Mouse (Mus musculus) midbrain, postnatal 0 days (tissue): ENCODE data around the gene Cyp4a32. TPM values are rescaled to one million over a fixed set of nuclear protein-coding genes. Genes with fewer than 3 reads are reported as not detected.
"Not testable (repeated sequence)": the region's sequence is repeated elsewhere in the genome, so short reads cannot be mapped to it uniquely, and the experiment has no call there.

Source experiments
- ATAC-seq: fragments of 200-750 bp; cut with Nextera tagmentation; 2 replicates; pipeline ENCODE4 v1.8.0; 2017; ENCODE audit warnings: moderate number of reproducible peaks, mild to moderate bottlenecking, moderate TSS enrichment, moderate library complexity; ENCODE audit not compliant: low FRiP score
- DNase-seq: peaks from one replicate; pipeline ENCODE4 v3.0.0-alpha.2; 2015; ENCODE audit warnings: low spot score
- H3K27ac ChIP-seq: fragments of 300-500 bp; sonication (generic); 2 replicates; pipeline ENCODE4 v1.5.1; 2014; ENCODE audit warnings: low read depth, mild to moderate bottlenecking, low read length, mixed read lengths
- H3K27me3 ChIP-seq: fragments of 300-500 bp; sonication (generic); 2 replicates; pipeline ENCODE4 v1.6.1; 2014; ENCODE audit warnings: low read length, control low read depth, mixed read lengths; ENCODE audit not compliant: insufficient read depth
- H3K36me3 ChIP-seq: fragments of 300-500 bp; sonication (generic); 2 replicates; pipeline ENCODE4 v1.6.1; 2014; ENCODE audit warnings: low read length, control low read depth, mixed read lengths; ENCODE audit not compliant: insufficient read depth
- H3K4me1 ChIP-seq: fragments of 300-500 bp; sonication (generic); 2 replicates; pipeline ENCODE4 v1.6.1; 2014; ENCODE audit warnings: mild to moderate bottlenecking, control low read depth, antibody characterized with exemption, low read length, mixed read lengths; ENCODE audit not compliant: insufficient read depth
- H3K4me2 ChIP-seq: fragments of 300-500 bp; sonication (generic); 2 replicates; pipeline ENCODE4 v1.6.1; 2014; ENCODE audit warnings: low read depth, mild to moderate bottlenecking, low read length, mixed read lengths; ENCODE audit not compliant: poor library complexity, severe bottlenecking
- H3K4me3 ChIP-seq: fragments of 300-500 bp; sonication (generic); 2 replicates; pipeline ENCODE4 v1.5.1; 2014; ENCODE audit warnings: low read depth, mild to moderate bottlenecking, low read length, moderate library complexity
- H3K9ac ChIP-seq: fragments of 300-500 bp; sonication (generic); replicated peaks from 2 replicates; pipeline ENCODE4 v1.6.1; 2014; ENCODE audit warnings: mild to moderate bottlenecking, low read length, moderate library complexity, mixed read lengths; ENCODE audit not compliant: poor library complexity, severe bottlenecking
- H3K9me3 ChIP-seq: fragments of 300-500 bp; sonication (generic); 2 replicates; pipeline ENCODE4 v1.6.1; 2016; ENCODE audit warnings: low read length, control low read depth
- CTCF ChIP-seq: IDR thresholded peaks from 2 replicates; pipeline ENCODE4 v1.5.1; 2016; ENCODE audit warnings: antibody characterized with exemption, mild to moderate bottlenecking
- WGBS: fragments of 180-500 bp; shearing (Covaris S2); extraction: QIAGEN DNeasy Blood & Tissue Kit; methylation state at CpG from one replicate; pipeline ENCODE4 v1.1.7; 2014; 5-methylcytosine and 5-hydroxymethylcytosine counted together
- polyA plus RNA-seq: library from polyadenylated mRNA; unstranded; fragments of >200 nt; fragmentation: Nextera tagmentation; extraction: Ambion mirVana; gene quantifications from 2 replicates; pipeline ENCODE4 v1.2.1, GENCODE M21; 2015
- total RNA-seq: library from RNA; depleted of rRNA; stranded (reverse); fragments of >200 nt; gene quantifications from 2 replicates; pipeline ENCODE4 v1.2.3, GENCODE M21; 2014; rRNA removed

The Cyp4a32 gene
- total RNA-seq (not detected in 2 replicates), polyA plus RNA-seq (not detected in 2 replicates)

- H3K36me3 ChIP-seq, H3K4me2 ChIP-seq, ATAC-seq, H3K4me3 ChIP-seq, H3K9ac ChIP-seq, DNase-seq, H3K4me1 ChIP-seq, H3K27ac ChIP-seq, H3K27me3 ChIP-seq, H3K9me3 ChIP-seq: not testable (repeated sequence)
- WGBS, result 88% methylated on average over 8 of the region's 8 CpGs
Observed at GRCm38 (mm10) chr4:115600611-115601010, at the start of gene Cyp4a32. Gene Cyp4a32 (plus strand): TSS chr4:115600969.

GRCm38 (mm10) chr4:115552726-115553125, 48.0 kb upstream of the Cyp4a32 start:
- Histone ChIP-seq H3K4me2 (no peak overlapping the region), H3K27me3 (no peaks in the 10 kb centered on the region), H3K4me3 (no peak overlapping the region), H3K27ac (no peak overlapping the region), H3K4me1 (no peaks in the 10 kb centered on the region), H3K9me3 (no peaks in the 10 kb centered on the region), H3K36me3 (no peaks in the 10 kb centered on the region), H3K9ac (no peak overlapping the region)
- DNase-seq (no peak), ATAC-seq (no peak)
- TF ChIP-seq CTCF, result no peak
- WGBS, result 89% methylated on average over 3 of the region's 3 CpGs

GRCm38 (mm10) chr4:115555513-115555912, 45.3 kb upstream of the Cyp4a32 start:
- DNase-seq (no peak), ATAC-seq (no peak)
- Histone ChIP-seq H3K9me3 (no peaks in the 10 kb centered on the region), H3K4me3 (no peak overlapping the region), H3K4me1 (no peaks in the 10 kb centered on the region), H3K36me3 (no peaks in the 10 kb centered on the region), H3K27me3 (no peaks in the 10 kb centered on the region), H3K4me2 (no peak overlapping the region), H3K9ac (no peak overlapping the region), H3K27ac (no peak overlapping the region)
- 65% methylated on average over 2 of the region's 2 CpGs for WGBS
- no peak for TF ChIP-seq CTCF

- no peaks in the 10 kb centered on the region for H3K36me3 ChIP-seq
- H3K4me2 ChIP-seq, result no peak overlapping the region
- no peak overlapping the region for H3K27ac ChIP-seq
- ATAC-seq (no peak), DNase-seq (no peak)
- no peaks in the 10 kb centered on the region for H3K27me3 ChIP-seq
- no peak overlapping the region for H3K9ac ChIP-seq
- WGBS, result 45% methylated on average over 4 of the region's 4 CpGs
- no peak overlapping the region for H3K4me3 ChIP-seq
- no peaks in the 10 kb centered on the region for H3K4me1 ChIP-seq
- no peak for TF ChIP-seq CTCF
- H3K9me3 ChIP-seq, result no peaks in the 10 kb centered on the region
Observed at GRCm38 (mm10) chr4:115557861-115558561, 42.8 kb upstream of the Cyp4a32 start.

- not testable (repeated sequence) for H3K9me3 ChIP-seq, H3K4me1 ChIP-seq, H3K9ac ChIP-seq, H3K4me3 ChIP-seq, H3K27ac ChIP-seq, H3K4me2 ChIP-seq, ATAC-seq, DNase-seq, H3K36me3 ChIP-seq, H3K27me3 ChIP-seq
- whole genome bisulfite sequencing, result 50% methylated on average over 5 of the region's 5 CpGs
Observed at GRCm38 (mm10) chr4:115561236-115561635, 39.5 kb upstream of the Cyp4a32 start.

- Histone ChIP-seq H3K9me3 (no peaks in the 10 kb centered on the region), H3K27me3 (no peaks in the 10 kb centered on the region), H3K27ac (no peak within 1 kb of the TSS), H3K9ac (no peak within 1 kb of the TSS), H3K36me3 (no peaks in the 10 kb centered on the region), H3K4me2 (no peak within 1 kb of the TSS), H3K4me3 (no peak within 1 kb of the TSS), H3K4me1 (no peaks in the 10 kb centered on the region)
- ATAC-seq (no peak), DNase-seq (no peak)
- no peak for TF ChIP-seq CTCF
- 86% methylated on average over 3 of the region's 3 CpGs for WGBS
Observed at GRCm38 (mm10) chr4:115563401-115563800, 37.4 kb upstream of the Cyp4a32 start, which contains the start of gene Cyp4a31. Gene Cyp4a31 (plus strand): TSS chr4:115563649.

GRCm38 (mm10) chr4:115564469-115565225, 36.1 kb upstream of the Cyp4a32 start:
- not testable (repeated sequence) for ATAC-seq

More at GRCm38 (mm10) chr4:115564469-115565225, 36.1 kb upstream of the Cyp4a32 start:
- not testable (repeated sequence) for H3K9me3 ChIP-seq, DNase-seq, H3K27me3 ChIP-seq, H3K4me3 ChIP-seq, H3K4me1 ChIP-seq, H3K9ac ChIP-seq, H3K36me3 ChIP-seq, H3K27ac ChIP-seq, H3K4me2 ChIP-seq
- 84% methylated on average over 6 of the region's 6 CpGs for WGBS
